Mouse (Mus musculus) spleen, adult 2 months (tissue): ENCODE data around the gene Gm9999.

Experiments
- CTCF ChIP-seq: fragments of 200-500 bp; IDR thresholded peaks from 2 replicates; pipeline ENCODE4 v1.5.1; 2011; ENCODE audit warnings: mild to moderate bottlenecking, inconsistent platforms; ENCODE audit not compliant: insufficient read depth, insufficient read length, insufficient replicate concordance; ENCODE audit errors: extremely low read depth
- POLR2A ChIP-seq: fragments of 200-500 bp; IDR thresholded peaks from 2 replicates; pipeline ENCODE4 v1.6.1; 2011; ENCODE audit warnings: low read depth, low read length, inconsistent platforms

- TF ChIP-seq CTCF (no peak), POLR2A (no peak)
Measured at GRCm38 (mm10) chr7:47024454-47024853, 41.1 kb downstream of the Gm9999 start.
